Mouse (Mus musculus) heart, postnatal 14 days (tissue): ENCODE measurements around the gene Slc5a1. TPM values are rescaled to one million over a fixed set of nuclear protein-coding genes. Genes with fewer than 3 reads are reported as not detected.
A peak's percentile ranks its signal among the peaks of the same experiment; 100 is the strongest.

ENCODE experiments used
- DNase-seq, 2 experiments: peaks; one replicate each; pipeline ENCODE4 v3.0.0; 2021 to 2022
- intact Hi-C: fragments of 180-260 bp; cut with DNase I; formaldehyde crosslinking; loops from one replicate; pipeline ENCODE4 v1.15.1; 2025
- total RNA-seq, 2 experiments: library from RNA; stranded (reverse); gene quantifications; 2 replicates each; pipeline ENCODE4 v1.2.3; 2021

The Slc5a1 gene
- total RNA-seq, 2 experiments from 2014 or later = 0.10 to 0.15 TPM

DNA sequence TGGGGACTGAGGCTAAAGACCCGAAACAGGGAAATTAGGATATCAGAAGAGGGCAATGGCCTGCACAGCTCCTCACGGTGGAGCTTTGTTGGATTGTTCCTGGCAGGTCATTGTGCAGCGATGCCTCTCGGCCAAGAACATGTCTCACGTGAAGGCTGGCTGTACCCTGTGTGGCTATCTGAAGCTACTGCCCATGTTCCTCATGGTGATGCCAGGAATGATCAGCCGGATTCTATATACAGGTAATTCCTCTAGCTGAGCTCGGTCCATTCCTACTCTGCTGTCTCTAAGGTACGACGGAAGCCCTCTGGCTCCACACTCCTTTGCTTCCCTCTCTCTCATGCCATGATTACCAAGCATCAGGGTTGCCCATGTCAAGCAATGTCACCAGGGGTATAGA lies 42.8 kb downstream of the Slc5a1 start:
- intact Hi-C loops = no loop called here
- no peak for DNase-seq

DNA sequence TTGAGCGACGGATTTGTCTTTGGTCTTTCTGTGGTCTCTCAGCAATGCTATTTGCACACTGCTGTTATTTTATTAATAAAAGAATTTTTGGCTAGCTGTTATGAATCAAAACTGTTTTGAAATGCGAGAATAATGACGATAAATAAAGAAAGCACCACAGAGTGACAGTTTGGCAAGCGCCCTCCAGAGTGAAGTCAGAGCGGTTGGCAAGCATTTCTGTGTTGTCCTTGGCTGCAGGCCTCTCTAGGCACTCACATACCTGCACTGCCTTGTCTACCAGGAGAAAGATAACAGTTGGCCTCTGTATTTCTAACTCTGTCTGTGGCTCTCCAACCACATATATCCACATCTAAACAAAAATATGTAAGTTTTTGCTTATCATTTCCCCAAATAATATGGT lies 43.7 kb downstream of the Slc5a1 start:
- peak; percentile 34 to 56 for DNase-seq
- intact Hi-C loops = no loop called here

DNA sequence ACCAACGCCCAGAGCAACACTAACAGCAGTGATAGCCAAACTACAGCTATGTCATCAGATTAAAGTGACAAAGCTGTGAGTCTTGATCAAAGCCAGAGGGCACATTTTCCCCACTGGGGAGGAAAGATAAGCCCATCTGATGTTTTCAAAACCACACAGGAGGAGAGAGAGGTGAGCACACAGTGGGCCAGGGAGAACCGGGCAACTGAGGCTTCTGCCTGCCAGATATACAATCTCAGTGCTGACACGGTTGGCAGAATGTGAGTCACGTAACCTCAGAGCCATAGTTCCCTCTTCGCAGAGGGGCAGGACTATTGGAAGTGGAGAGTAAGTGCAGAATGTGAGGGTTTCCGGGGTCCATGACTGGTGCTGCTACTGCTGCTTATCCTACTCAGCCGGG lies 89.5 kb downstream of the Slc5a1 start:
- intact Hi-C loops = no loop called here
- no peak for DNase-seq

DNA sequence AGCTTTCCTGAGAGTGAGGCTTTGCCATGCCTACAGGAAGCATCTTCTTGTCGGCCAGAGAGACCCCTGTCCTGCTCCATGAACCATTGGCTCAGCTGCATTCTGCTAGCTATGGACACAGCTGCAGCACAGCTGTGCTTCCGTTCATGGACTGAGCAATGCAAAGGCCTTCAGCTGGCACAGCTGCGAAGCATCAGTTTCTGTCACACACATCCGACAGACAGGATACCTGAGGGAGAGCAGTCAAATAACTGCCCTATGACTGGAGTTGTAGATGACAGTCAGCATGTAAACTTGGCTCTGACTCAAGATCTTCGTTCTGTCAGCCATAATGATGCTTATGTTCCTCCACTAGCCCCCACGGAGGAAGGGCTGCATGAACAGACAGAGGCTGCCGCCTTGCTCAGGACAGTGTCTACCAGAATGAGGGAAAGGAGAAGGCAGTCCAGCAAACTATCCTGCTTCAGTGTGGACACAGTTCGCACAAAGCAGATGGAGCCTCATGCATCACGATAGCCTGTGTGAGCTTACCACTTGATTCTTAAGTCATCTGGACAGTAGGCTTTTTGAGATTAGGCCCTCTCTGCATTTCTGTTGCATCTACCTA lies 91.3 kb downstream of the Slc5a1 start:
- DNase-seq = no peak
- intact Hi-C loops = no loop called here

DNA sequence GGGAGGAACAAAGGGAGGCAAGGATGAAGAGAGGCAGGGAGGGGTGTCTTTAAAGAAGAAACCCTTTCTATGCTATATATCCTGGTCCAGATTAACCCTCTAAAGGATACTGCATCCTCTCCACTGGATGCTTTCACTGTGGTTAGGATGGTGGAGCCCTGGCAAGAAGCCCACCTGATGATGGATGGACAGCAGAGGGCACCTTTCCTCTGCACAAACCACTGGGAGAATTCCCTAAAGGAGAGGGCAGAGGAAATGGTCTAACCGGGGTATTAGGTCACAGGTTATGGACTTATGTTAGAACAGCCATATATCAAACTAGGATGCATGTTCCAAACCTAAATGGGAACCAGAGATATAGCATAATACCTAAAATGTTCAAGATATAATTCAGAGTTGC lies 96.1 kb downstream of the Slc5a1 start:
- intact Hi-C loops = loop anchor here (5.0 kb wide), 1 partner anchor 177 kb away; the partner anchor contains the start of gene Uvssa

DNA sequence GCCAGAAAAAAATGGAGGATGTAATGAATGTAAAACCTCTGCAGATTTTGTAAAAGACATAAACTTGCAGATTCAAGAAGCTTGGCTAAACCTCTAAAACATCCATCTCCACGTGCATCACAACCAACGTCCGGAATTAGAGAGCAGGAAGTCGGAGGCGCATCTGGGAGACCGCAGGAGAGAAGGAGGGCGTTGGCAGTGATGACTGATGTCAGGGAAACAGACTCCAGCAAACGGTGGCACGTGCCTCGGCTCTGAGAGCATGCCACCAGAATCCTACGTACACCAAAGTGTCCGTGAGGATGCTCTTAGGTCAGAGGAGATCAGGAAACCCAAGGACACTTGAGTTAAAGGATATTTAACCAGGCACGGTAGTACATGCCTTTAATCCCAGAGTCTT lies 97.7 kb downstream of the Slc5a1 start:
- intact Hi-C loops = loop anchor here (2.0 to 5.0 kb wide), 4 partner anchors 47 to 176 kb away; partner anchors contain the start of gene Uvssa
- DNase-seq = no peak

More for the DNA sequence above, 96.1 kb downstream of the Slc5a1 start:
- no peak for DNase-seq

DNA sequence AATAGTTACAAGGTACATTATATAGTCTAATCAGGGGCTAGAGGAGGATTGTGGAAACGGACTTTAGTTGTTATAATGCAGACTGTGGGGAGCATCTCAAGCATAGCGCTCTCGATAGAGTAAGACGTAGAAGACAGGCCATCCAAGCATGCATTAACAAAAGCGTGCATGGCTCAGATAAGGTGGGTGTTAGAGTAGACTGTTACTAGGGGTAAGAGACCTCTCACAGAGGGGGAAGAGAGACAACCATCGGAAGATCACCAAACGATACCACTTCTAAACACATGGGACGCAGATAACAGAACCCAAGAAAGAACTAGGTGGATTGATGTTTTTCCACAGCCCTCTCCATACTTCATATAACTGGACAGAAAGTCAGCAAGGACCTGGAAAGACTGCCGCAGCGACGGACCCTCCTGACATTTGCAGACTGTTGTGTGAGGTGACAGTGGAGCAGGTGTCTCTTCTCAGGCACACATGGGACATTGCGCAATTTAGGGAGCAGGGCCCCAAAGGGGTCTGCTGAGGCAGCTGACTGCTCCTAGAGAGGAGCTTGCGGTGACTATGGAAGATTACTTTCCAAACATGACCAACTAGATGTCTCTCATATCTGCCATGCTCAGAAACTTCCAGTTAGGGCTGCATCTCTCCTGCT lies 98.6 kb downstream of the Slc5a1 start:
- intact Hi-C loops = loop anchor here (2.0 to 5.0 kb wide), 4 partner anchors 46 to 175 kb away; partner anchors contain the start of gene Uvssa
- no peak for DNase-seq

DNA sequence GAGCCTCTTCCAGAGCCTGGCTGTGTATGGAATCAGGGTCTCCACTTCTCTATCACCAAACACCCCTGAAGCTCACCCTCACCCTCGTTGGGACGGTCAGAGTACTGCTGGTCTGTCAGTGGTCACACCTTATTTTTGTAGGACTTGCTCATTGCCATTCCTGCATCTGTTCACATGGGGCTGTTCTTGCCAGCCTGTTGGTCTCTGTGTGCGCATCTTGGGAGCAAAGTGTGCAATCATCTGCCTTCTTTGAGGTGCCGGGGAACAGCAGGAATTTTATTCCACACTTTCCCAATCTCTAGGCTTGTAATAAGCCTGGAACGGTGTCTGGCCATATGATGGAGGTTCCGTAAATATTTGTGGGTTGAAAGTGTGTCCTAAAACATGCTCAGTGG lies 99.1 kb downstream of the Slc5a1 start:
- no peak for DNase-seq
- intact Hi-C loops = loop anchor here (2.0 to 5.0 kb wide), 4 partner anchors 46 to 174 kb away; partner anchors contain the start of gene Uvssa

DNA sequence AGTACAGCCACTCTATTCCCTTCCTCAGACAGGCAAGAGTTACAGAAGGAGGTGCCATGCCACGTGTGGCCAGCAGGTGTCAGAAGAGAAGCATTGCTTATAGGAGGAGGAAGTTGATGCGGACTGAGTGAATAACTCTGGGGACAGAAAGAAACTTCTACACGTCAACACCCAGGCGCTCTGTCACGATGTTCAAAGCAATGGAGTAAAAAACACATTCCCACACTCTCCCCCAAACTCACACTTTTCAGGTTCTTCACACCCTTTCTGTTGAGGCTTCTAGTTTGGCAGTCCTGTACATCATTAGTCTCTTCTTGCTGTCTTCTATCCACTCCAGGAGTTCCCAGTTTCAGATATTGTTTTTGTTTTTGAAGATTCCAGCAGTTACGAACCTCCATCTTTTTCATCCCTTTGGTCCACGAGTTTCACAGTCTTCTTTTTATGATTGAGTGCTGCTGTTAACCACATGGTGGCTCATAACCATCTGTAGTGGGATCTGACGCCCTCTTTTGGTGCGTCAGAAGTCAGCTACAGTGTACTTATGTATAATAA lies 99.7 kb downstream of the Slc5a1 start:
- peak; percentile 81 to 88 for DNase-seq
- intact Hi-C loops = loop anchor here (2.0 to 5.0 kb wide), 4 partner anchors 45 to 174 kb away; partner anchors contain the start of gene Uvssa

DNA sequence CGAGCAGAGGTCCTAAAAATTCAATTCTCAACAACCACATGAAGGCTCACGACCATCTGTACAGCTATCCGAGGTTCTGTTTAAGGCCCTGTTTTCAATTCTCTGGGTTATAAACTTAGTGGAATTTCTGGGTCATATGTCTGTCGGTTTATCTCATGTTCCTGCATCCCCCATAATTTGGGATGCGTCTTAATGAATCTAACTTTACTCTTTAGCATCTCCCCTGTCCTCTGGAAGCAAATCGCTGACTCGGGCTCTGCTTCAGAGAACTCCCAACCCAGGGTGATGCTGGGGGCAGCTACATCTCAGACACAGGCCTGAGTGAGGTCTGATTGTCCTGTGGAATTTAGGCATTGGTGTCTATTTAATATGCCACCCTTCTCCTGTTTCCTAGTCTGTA lies 100.3 kb downstream of the Slc5a1 start:
- intact Hi-C loops = loop anchor here (5.0 kb wide), 1 partner anchor 173 kb away; the partner anchor contains the start of gene Uvssa
- no peak for DNase-seq

DNA sequence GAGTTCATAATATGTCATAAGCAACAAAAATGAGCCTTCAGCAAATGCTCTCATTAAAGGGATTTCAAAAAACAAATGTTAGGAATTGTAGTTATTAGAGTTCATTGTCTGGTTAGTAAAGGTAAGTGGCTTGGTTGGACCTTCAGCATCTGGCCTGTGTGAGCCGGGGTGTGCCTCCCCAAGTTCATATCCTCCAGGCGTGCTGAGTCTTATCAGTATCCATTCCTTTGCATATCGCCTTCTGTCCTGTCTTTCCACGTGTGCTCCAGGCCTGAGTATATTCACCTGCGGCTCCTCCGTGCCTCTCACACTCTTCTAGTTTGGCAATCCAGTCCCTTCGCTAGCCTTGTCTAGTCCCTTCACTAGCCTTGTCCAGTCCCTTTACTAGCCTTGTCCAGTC lies 102.3 kb downstream of the Slc5a1 start:
- intact Hi-C loops = no loop called here
- no peak for DNase-seq

DNA sequence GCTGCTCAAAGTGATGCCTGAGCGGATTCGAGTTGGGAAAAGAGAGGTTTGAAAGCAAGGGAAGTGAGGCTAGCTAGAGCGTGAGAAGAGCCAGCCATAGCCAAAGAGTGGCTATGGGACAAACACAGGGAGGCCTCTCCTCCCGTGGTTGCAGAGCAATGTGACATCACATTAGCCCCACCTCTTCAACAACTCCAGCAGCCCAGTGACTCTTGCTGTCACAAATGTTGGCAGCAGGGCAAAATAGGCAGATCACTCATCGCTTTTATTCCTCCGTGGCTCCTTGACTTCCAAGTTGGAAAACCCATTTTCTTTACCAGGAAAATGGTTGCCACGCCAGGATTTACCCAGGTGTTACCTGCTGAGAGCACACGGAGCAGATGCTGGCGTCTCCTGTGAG lies 103.1 kb downstream of the Slc5a1 start:
- DNase-seq = no peak
- intact Hi-C loops = no loop called here

DNA sequence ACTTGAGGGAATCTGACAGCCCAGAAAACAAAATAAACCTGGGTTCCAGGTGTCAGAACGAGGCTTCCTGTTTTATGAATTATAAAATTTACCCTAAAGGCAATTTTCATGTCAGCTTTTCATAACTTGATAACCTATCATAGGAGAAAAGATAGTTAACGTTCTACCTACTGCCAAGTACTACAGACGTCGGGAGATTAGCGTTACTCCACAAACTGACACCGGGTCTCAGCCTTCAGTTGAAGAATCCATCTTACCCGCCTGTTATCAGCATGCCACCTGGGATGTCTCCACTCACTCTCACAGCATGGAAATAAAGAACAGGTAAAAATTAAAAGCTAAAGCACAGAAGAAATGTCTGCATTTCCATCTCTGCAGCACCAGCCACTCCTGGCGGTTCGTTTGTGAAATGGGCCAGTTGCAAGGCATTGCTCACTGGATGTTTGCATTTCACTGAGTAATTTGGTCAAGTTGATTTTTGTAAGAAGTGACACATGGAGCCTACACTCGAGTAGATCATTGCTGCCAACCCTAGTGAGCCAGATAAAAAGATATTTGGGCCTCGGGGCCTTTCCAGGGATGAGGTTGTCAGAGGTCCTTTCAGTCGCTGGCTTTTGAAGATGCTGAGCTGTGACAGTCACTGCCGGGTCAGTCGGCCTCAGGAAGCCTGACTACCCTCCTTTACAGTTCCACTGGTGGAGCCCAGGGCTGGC lies 104.7 kb downstream of the Slc5a1 start:
- DNase-seq = no peak
- intact Hi-C loops = no loop called here

DNA sequence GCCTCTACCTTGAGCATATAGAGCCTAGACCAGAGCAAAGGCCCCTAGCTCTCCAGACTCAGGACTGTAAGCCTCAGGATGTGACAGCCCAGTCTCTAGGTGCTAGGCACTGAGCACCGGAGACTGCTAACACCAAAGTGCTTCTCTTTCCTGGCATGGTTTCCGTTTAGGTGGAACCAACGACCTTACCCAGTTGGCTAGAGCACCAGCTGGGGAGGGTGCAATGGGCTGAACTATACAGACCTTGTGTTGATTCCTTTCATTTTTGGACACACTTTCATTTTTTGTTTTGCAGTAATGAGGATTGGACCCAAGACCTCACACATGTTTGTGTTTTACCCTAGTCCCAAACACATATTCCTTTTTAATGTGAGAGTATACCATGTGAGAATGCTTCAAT lies 106.5 kb downstream of the Slc5a1 start:
- intact Hi-C loops = no loop called here
- DNase-seq = no peak

DNA sequence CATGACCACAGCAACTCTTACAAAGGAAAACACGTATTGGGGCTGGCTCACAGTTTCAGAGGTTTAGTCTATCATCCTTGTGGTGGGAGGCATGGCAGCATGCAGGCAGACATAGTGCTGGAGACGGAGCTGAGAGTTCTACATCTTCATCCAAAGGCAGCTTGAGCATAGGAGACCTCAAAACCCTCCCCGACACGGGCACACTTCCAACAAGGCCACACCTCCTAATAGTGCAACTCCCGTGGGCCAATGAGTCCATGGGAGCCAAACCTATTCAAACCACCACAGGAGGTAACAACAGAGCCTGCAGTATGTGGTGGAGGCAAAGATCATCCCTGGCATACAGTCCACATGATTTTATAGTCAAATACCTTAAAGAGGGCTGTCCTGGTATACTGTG lies 107.2 kb downstream of the Slc5a1 start:
- intact Hi-C loops = no loop called here
- no peak for DNase-seq

Other genes starting within 250 kb of the Slc5a1 start
- 10 to 100 TPM; 10.1 to 11.6 TPM for gene Prr14l, start 250.0 kb upstream of the Slc5a1 start, total RNA-seq
- gene Depdc5, start 240.5 kb upstream of the Slc5a1 start, total RNA-seq = 10 to 100 TPM; 19.3 to 24.2 TPM
- gene Ywhah, start 85.4 kb upstream of the Slc5a1 start, total RNA-seq = 100 to 1,000 TPM; 104 to 126 TPM
- gene Spon2, start 114.2 kb downstream of the Slc5a1 start, total RNA-seq = 10 to 100 TPM in 1 of 2 experiments, 1 to 10 TPM in 1; 6.4 to 10.7 TPM
- gene Ctbp1, start 170.8 kb downstream of the Slc5a1 start, total RNA-seq = 100 to 1,000 TPM; 202 to 211 TPM
- 10 to 100 TPM; 87.9 to 99.3 TPM for gene Maea, start 231.3 kb downstream of the Slc5a1 start, total RNA-seq